In genomic region chr6:30849818-30850217, GRCm38 (mm10) we compare ENCODE assay signal across 11 mouse cellular contexts. TPM values are rescaled to one million over a fixed set of nuclear protein-coding genes. Genes with fewer than 3 reads are reported as not detected.
DNase-seq lines count a peak whose midpoint lies in the region; ATAC-seq lines count a peak whose summit lies in the region.
"Had no signal": no experiment of that assay in that cellular context is flagged by ENCODE, and none has a peak within 500 bp of the region (broad histone marks: within the 10 kb centered on the region; RNA-seq: fewer than 3 reads in every experiment).

No protein-coding gene starts in this region.

- no peak for ATAC-seq in megakaryocyte progenitor cell, adult 5-6 weeks (replicated peaks; ENCODE audit: poor library complexity)
- ATAC-seq: hindbrain, embryonic 16.5 days; liver, embryonic 12.5 days had no signal

- peak; percentile 9 for DNase-seq in adrenal gland, postnatal 10 days
- no peak for DNase-seq in adrenal gland, postnatal 14 days
- DNase-seq in heart, postnatal 14 days, result peak; percentile 4 to 15
- DNase-seq in heart, postnatal 25 days (ENCODE audit: low spot score), result no peak
- peak; percentile 29 for DNase-seq in brain, adult 2 months (ENCODE audit: low read depth, low spot score)
- peak; percentile 11 to 29 for DNase-seq in lung, adult 18-20 months
- DNase-seq in neural tube, embryonic 10.5 days (ENCODE audit: extremely low spot score, low spot score), result no peak
- DNase-seq: right cerebral cortex, postnatal 25 days had no signal

- intact Hi-C loops in heart, postnatal 14 days (cut with DNase I), result no loop called here
- intact Hi-C loops in heart, postnatal 25 days (cut with DNase I), result no loop called here

RNA-seq across cellular contexts. Expression of gene Copg2, which starts 46.8 kb away (rescaled TPM):
- 10 to 100 TPM; 55.2 to 59.8 TPM for total RNA-seq in adrenal gland, postnatal 10 days (2021)
- total RNA-seq in adrenal gland, postnatal 14 days (2021), result 50.1 and 51.5 TPM in 2 replicates
- total RNA-seq in heart, postnatal 14 days (2021), result 10 to 100 TPM; 40.3 to 45.7 TPM
- total RNA-seq in heart, postnatal 25 days (2021), result 10 to 100 TPM; 37.7 to 42.7 TPM
- total RNA-seq in megakaryocyte progenitor cell, adult 5-6 weeks (2015), result 20.3 and 30.3 TPM in 2 replicates
- total RNA-seq in megakaryocyte progenitor cell, adult 5-6 weeks (2017), result 43.0 and 43.3 TPM in 2 replicates

Comparison
In these comparisons a context has a peak if more than half of its experiments do, and no peak if none do; other contexts are left out.
1. DNase-seq: peak in adrenal gland, postnatal 10 days (single experiment), heart, postnatal 14 days (2 of 2), brain, adult 2 months (single experiment) and lung, adult 18-20 months (2 of 2); none in adrenal gland, postnatal 14 days (single experiment), heart, postnatal 25 days (single experiment) and neural tube, embryonic 10.5 days (single experiment).